Mouse (Mus musculus): ENCODE results near the gene Manea. TPM values are rescaled to one million over a fixed set of nuclear protein-coding genes. Genes with fewer than 3 reads are reported as not detected.
"Not testable (repeated sequence)": the region's sequence is repeated elsewhere in the genome, so short reads cannot be mapped to it uniquely, and the experiment has no call there.

Manea gene
- polyA plus RNA-seq, 2 experiments: 8.5 to 11.8 TPM

- Histone ChIP-seq H3K27me3 (ENCODE audit: control insufficient read depth, insufficient read depth, low read length) (no peaks in the 10 kb centered on the region), H3K4me3 (replicated peaks; ENCODE audit: low read length) (no peak overlapping the region), H3K27ac (replicated peaks; ENCODE audit: low read depth, low read length) (no peak overlapping the region), H3K36me3 (ENCODE audit: control insufficient read depth, insufficient read depth, low read length) (peaks cover 6% of the 10 kb centered on the region), H3K9ac (ENCODE audit: low read depth, low read length, severe bottlenecking) (0 out of 2 replicates have a peak overlapping the region, but pooled peaks have one; percentile 89), H3K9me3 (ENCODE audit: control insufficient read depth, low read length) (no peaks in the 10 kb centered on the region), H3K4me2 (replicated peaks; ENCODE audit: low read depth, low read length, severe bottlenecking) (peak overlapping the region; percentile 60; the same call in 1 of the 2 replicates), H3K4me1 (ENCODE audit: control insufficient read depth, insufficient read depth, low read length) (peaks cover 5% of the 10 kb centered on the region; the same call in 1 of the 2 replicates)
- ATAC-seq (ENCODE audit: low FRiP score, low read depth) (no peak), DNase-seq (ENCODE audit: low spot score) (no peak)
- WGBS: 81% methylated on average over 3 of the region's 3 CpGs
- no peak for TF ChIP-seq POLR2A (IDR thresholded peaks at IDR 0.05; ENCODE audit: borderline replicate concordance, extremely low read depth, insufficient read depth, insufficient read length)
Measured at GRCm38 (mm10) chr4:26345080-26345479, 1.6 kb downstream of the Manea start.

GRCm38 (mm10) chr4:26342346-26342745 is 4.3 kb downstream of the Manea start:
- Histone ChIP-seq H3K4me3 (replicated peaks; ENCODE audit: low read length) (no peak overlapping the region), H3K27me3 (ENCODE audit: control insufficient read depth, insufficient read depth, low read length) (no peaks in the 10 kb centered on the region), H3K4me2 (replicated peaks; ENCODE audit: low read depth, low read length, severe bottlenecking) (no peak overlapping the region), H3K9ac (ENCODE audit: low read depth, low read length, severe bottlenecking) (no peak overlapping the region), H3K4me1 (ENCODE audit: control insufficient read depth, insufficient read depth, low read length) (peaks cover 5% of the 10 kb centered on the region; the same call in 1 of the 2 replicates), H3K36me3 (ENCODE audit: control insufficient read depth, insufficient read depth, low read length) (peaks cover 9% of the 10 kb centered on the region), H3K27ac (replicated peaks; ENCODE audit: low read depth, low read length) (no peak overlapping the region), H3K9me3 (ENCODE audit: control insufficient read depth, low read length) (no peaks in the 10 kb centered on the region)
- ATAC-seq (ENCODE audit: low FRiP score, low read depth) (no peak), DNase-seq (ENCODE audit: low spot score) (no peak)
- TF ChIP-seq POLR2A (IDR thresholded peaks at IDR 0.05; ENCODE audit: borderline replicate concordance, extremely low read depth, insufficient read depth, insufficient read length): no peak

GRCm38 (mm10) chr4:26338604-26339003 is 8.1 kb downstream of the Manea start:
- DNase-seq (ENCODE audit: low spot score) (no peak), ATAC-seq (ENCODE audit: low FRiP score, low read depth) (no peak)
- Histone ChIP-seq H3K4me1 (ENCODE audit: control insufficient read depth, insufficient read depth, low read length) (no peaks in the 10 kb centered on the region), H3K27ac (replicated peaks; ENCODE audit: low read depth, low read length) (no peak overlapping the region), H3K9ac (ENCODE audit: low read depth, low read length, severe bottlenecking) (no peak overlapping the region), H3K9me3 (ENCODE audit: control insufficient read depth, low read length) (no peaks in the 10 kb centered on the region), H3K27me3 (ENCODE audit: control insufficient read depth, insufficient read depth, low read length) (no peaks in the 10 kb centered on the region), H3K36me3 (ENCODE audit: control insufficient read depth, insufficient read depth, low read length) (peaks cover 11% of the 10 kb centered on the region), H3K4me3 (replicated peaks; ENCODE audit: low read length) (no peak overlapping the region), H3K4me2 (replicated peaks; ENCODE audit: low read depth, low read length, severe bottlenecking) (no peak overlapping the region)
- WGBS: 78% methylated on average over 5 of the region's 5 CpGs
- no peak for TF ChIP-seq POLR2A (IDR thresholded peaks at IDR 0.05; ENCODE audit: borderline replicate concordance, extremely low read depth, insufficient read depth, insufficient read length)

GRCm38 (mm10) chr4:26336563-26336962 is 10.1 kb downstream of the Manea start:
- no peaks in the 10 kb centered on the region for H3K4me1 ChIP-seq (ENCODE audit: control insufficient read depth, insufficient read depth, low read length)
- no peak overlapping the region for H3K4me3 ChIP-seq (replicated peaks; ENCODE audit: low read length)
- DNase-seq (ENCODE audit: low spot score) (no peak), ATAC-seq (ENCODE audit: low FRiP score, low read depth) (no peak)
- no peaks in the 10 kb centered on the region for H3K27me3 ChIP-seq (ENCODE audit: control insufficient read depth, insufficient read depth, low read length)
- peaks cover 11% of the 10 kb centered on the region for H3K36me3 ChIP-seq (ENCODE audit: control insufficient read depth, insufficient read depth, low read length)
- WGBS: 94% methylated on average over 5 of the region's 5 CpGs
- no peak for TF ChIP-seq POLR2A (IDR thresholded peaks at IDR 0.05; ENCODE audit: borderline replicate concordance, extremely low read depth, insufficient read depth, insufficient read length)
- H3K9ac ChIP-seq (ENCODE audit: low read depth, low read length, severe bottlenecking): no peak overlapping the region
- H3K27ac ChIP-seq (replicated peaks; ENCODE audit: low read depth, low read length): no peak overlapping the region
- H3K9me3 ChIP-seq (ENCODE audit: control insufficient read depth, low read length): no peaks in the 10 kb centered on the region
- no peak overlapping the region for H3K4me2 ChIP-seq (replicated peaks; ENCODE audit: low read depth, low read length, severe bottlenecking)

- not testable (repeated sequence) for H3K36me3 ChIP-seq (ENCODE audit: control insufficient read depth, insufficient read depth, low read length); H3K4me2 ChIP-seq (replicated peaks; ENCODE audit: low read depth, low read length, severe bottlenecking); H3K27ac ChIP-seq (replicated peaks; ENCODE audit: low read depth, low read length); H3K4me3 ChIP-seq (replicated peaks; ENCODE audit: low read length); H3K27me3 ChIP-seq (ENCODE audit: control insufficient read depth, insufficient read depth, low read length); ATAC-seq (ENCODE audit: low FRiP score, low read depth); H3K4me1 ChIP-seq (ENCODE audit: control insufficient read depth, insufficient read depth, low read length); H3K9ac ChIP-seq (ENCODE audit: low read depth, low read length, severe bottlenecking); H3K9me3 ChIP-seq (ENCODE audit: control insufficient read depth, low read length); DNase-seq (ENCODE audit: low spot score)
- 93% methylated on average over 1 of the region's 1 CpGs for WGBS
Measured at GRCm38 (mm10) chr4:26304731-26305130, 42.0 kb downstream of the Manea start.

GRCm38 (mm10) chr4:26277112-26277716 is 69.5 kb downstream of the Manea start:
- Histone ChIP-seq H3K4me1 (ENCODE audit: control insufficient read depth, insufficient read depth, low read length) (no peaks in the 10 kb centered on the region), H3K36me3 (ENCODE audit: control insufficient read depth, insufficient read depth, low read length) (no peaks in the 10 kb centered on the region), H3K27ac (replicated peaks; ENCODE audit: low read depth, low read length) (no peak overlapping the region), H3K9me3 (ENCODE audit: control insufficient read depth, low read length) (no peaks in the 10 kb centered on the region), H3K27me3 (ENCODE audit: control insufficient read depth, insufficient read depth, low read length) (no peaks in the 10 kb centered on the region), H3K9ac (ENCODE audit: low read depth, low read length, severe bottlenecking) (no peak overlapping the region), H3K4me3 (replicated peaks; ENCODE audit: low read length) (no peak overlapping the region), H3K4me2 (replicated peaks; ENCODE audit: low read depth, low read length, severe bottlenecking) (no peak overlapping the region)
- DNase-seq (ENCODE audit: low spot score) (no peak), ATAC-seq (ENCODE audit: low FRiP score, low read depth) (no peak)
- TF ChIP-seq POLR2A (IDR thresholded peaks at IDR 0.05; ENCODE audit: borderline replicate concordance, extremely low read depth, insufficient read depth, insufficient read length): no peak
- 42% methylated on average over 1 of the region's 1 CpGs for WGBS

Measured in limb, embryonic 14.5 days (tissue).